Mouse (Mus musculus): ENCODE results near the gene Nav1. TPM values are rescaled to one million over a fixed set of nuclear protein-coding genes. Genes with fewer than 3 reads are reported as not detected.

Nav1 gene
- 7.2 to 18.3 TPM (median 8.5 TPM) in 3 replicates for total RNA-seq (2017)

DNA sequence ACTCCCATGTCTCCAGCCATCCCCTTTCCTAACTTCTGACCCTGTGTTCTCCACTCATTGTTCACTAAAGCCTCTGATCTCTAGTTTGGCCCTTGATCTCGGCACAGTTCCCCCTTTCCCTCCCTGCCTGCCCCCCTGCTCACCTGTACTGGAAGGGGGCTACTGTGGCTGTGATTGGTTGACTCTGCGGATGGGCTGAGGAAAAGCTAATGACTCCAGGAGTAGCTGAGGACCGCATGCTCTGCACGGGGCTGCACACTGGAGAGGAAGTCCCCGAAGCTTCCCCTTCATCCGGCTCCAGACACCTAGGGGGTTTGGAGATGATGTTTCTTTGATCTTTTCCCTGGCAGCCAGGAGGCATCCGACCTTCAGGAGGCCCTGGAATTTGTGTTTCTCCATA lies at the start of gene Nav1:
Gene Nav1 (minus strand): TSS at position 277 of the 400 bp plus-strand sequence.
- no peak for ATAC-seq (replicated peaks; ENCODE audit: insufficient number of reproducible peaks, low FRiP score, low TSS enrichment, poor library complexity, severe bottlenecking)

DNA sequence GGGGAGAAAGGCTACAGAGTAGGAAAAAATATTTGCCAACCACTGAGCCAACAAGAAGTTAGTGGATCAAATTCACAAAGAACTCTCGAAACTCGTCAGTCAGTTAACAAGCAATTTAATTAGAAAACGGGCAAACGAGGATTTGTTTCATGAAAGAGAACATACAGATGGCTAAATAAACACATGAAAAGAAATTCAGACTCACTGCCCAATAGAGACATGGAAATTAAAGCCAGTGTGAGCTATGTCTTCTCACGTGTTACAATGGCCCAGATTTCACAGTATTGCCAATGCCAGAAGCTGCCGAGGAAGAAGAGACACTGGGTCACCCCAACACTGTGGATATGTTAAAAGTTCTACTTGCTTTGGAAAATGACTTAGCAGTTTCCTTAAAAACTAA lies 46.8 kb upstream of the Nav1 start:
- ATAC-seq (replicated peaks; ENCODE audit: insufficient number of reproducible peaks, low FRiP score, low TSS enrichment, poor library complexity, severe bottlenecking), result no peak

DNA sequence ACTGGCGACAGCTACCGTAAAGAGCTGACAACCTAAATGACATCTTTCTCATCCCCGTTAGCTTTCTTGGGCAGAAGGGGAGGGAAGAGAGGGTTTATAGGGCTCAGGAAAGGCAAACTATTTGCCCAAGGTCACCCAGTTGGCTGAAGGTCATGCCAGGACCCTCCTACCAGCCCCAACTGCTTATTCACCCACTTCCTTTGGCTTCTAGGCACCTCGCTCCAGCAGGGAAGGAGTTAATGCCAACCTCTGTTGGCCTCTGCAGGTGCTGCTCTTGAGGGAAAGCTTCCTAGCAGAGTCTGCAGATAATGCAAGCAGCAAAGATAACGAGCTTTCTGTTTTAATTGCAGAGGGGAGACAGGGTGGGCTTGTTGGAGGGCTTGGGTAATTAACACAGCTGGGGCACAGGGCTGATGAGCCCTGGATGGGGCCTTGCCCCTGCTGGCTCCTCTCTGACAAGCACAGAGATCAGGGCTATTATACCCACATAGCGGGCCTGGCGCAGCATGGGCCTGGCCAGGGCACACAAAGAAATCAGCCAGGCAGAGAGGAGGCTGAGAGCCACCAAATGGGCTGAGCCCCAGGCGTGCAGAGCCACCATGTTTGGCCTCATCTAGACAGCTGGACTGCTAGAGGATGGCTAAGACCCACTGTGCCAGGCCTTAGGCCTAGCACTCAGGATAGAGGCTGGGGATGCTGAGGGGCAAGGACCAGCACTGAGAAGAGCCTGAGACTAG lies 38.5 kb upstream of the Nav1 start:
- no peak for ATAC-seq (replicated peaks; ENCODE audit: insufficient number of reproducible peaks, low FRiP score, low TSS enrichment, poor library complexity, severe bottlenecking)

DNA sequence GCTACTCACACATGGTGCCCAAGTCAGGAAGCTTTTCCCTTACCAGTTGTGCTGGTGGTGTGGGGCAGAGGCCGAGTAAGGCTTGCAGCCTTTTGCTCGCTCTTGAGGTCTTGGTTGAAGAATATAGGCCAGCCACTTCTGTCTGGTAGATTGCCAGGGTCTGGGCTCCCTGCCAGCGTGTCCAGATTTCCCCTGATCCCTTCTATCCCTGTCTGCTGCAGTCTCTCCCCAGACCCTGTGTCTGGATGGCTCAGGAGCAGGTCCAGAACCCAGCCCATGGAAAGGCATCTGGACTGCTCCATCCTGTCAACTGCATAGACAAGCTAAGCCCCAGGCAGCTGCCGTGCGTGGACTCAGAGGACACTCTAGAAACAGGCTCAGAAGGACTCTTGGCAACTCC lies 37.0 kb upstream of the Nav1 start:
- ATAC-seq (replicated peaks; ENCODE audit: insufficient number of reproducible peaks, low FRiP score, low TSS enrichment, poor library complexity, severe bottlenecking), result no peak

DNA sequence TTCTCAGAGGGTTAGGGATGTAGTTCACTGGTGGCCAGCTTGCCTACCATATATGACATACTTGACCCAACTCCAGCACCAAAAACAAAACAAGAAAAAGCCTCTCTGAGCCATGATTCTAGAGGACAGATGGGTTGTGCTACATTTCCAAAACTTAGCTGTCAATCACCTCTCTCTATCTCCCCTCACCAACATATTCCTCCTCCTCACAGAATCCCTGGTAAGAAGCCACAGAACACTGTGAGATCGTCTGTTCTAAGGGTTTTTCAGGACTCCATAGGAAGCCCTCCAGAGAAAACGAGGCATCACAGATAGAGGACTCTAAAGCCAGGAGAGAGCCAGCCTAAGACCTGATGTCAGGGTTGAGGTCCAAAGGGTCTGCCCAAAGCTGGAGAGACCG lies 36.6 kb upstream of the Nav1 start:
- no peak for ATAC-seq (replicated peaks; ENCODE audit: insufficient number of reproducible peaks, low FRiP score, low TSS enrichment, poor library complexity, severe bottlenecking)

DNA sequence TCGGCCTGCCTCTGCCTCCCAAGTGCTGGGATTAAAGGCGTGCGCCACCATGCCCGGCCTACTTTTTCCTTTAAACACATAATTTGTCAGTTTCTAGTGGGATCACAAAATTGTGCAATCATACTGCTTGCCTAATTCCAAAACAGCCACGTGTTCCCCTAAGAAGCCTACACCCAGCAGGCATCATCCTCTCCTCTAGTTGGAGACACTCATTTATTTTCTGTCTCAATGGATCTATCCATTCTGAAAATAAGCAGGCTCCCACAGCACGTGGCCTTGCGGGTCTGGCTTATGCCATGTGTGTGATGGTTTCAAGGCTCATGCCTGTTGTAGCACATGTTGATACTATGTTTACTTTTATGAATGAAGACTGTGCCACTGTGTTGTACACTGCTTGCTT lies 32.8 kb upstream of the Nav1 start:
- no peak for ATAC-seq (replicated peaks; ENCODE audit: insufficient number of reproducible peaks, low FRiP score, low TSS enrichment, poor library complexity, severe bottlenecking)

DNA sequence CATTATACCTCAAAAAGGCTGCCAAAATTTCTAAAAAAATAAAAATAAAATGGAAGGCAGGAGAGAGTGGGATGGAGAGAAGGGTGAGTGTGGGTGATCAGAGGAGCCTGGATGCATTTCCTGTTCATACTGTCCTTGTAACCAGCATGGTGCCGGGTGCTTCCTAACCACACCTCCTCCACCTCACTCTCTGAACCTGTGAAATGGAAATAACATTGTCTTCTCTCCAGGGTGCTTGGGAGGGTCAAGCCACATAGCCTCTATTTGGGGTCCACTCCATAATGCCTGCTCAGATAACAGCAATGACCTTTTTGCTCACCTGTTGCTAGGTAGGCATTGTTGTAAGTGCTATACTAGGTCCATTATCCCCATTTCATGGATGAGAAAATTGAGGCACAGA lies 32.0 kb upstream of the Nav1 start:
- ATAC-seq (replicated peaks; ENCODE audit: insufficient number of reproducible peaks, low FRiP score, low TSS enrichment, poor library complexity, severe bottlenecking), result no peak

DNA sequence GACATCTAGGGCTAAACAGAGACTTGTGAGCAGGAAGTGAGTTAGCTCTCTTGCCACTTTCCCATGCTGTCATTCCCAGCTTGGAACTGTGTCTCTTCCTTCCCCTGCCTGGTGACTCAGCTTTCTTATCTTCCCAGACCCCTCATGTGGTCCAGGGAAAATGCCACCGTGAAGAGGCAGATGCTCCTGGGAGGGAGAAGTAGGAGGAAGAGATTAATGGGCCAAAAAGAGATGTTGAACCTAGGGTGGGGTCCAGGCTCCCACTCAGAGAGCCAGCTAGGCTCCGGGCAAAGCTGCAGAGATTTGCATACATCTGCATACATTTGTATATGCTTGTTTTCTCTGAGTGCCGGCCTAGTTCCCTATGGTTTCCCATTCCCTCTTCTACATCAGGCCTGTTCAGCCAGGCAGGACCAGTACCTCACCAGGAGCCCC lies 30.5 kb upstream of the Nav1 start:
- ATAC-seq (replicated peaks; ENCODE audit: insufficient number of reproducible peaks, low FRiP score, low TSS enrichment, poor library complexity, severe bottlenecking), result no peak

DNA sequence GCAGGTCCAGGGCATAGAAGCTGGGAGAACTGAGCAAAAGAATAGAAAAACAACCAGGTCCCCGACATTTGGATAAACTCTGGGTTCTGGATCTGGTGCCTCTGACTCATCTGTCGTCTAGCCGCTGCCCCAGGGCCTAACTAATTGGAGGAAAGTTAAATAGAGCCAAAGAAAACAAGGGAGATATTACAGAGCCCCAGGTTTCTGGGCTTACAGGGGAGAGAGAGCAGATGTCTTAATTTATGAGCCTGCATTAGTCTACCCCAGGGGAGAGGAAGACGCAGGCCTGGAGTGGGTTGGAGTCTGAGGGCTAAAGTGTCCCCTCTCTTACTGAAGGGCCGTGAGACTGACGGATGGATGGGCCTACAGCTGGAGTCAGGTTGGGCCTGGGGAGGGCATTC lies 29.0 kb upstream of the Nav1 start:
- ATAC-seq (replicated peaks; ENCODE audit: insufficient number of reproducible peaks, low FRiP score, low TSS enrichment, poor library complexity, severe bottlenecking), result no peak

DNA sequence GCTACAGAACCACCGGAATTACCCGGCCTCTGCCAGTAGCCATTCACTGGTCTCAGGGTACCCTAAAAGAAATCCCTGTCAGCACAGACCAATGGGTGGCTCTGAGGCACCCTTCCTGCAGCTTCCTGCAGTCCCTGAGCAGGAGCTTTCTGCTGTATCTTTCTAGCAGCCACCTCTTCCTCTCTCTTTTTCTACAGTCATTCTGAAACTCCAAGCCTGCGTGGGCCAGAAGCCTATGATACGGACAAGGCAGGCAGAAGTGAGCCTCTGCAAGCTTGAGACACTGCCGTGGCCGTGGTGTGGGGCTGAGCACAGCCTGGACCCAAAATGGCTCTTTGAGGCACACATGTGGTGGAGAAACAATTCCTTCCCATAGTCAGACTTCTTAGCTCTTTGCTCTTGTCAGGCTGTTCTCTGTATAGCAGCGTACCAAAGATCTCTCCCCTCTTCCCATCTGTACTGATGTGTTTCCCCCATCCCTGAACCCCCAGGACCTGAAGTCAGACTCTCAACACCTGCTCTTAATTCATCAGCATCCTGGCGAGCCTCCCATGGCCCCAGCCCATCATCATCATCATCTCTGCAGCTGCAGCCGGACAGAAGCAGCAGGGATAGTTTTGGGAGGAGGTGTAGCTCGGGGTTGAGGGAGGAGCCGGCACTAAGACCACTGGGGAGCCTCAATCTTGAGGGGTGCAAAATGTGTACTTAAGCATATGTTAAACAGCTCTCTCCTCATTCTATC lies 28.4 kb upstream of the Nav1 start:
- no peak for ATAC-seq (replicated peaks; ENCODE audit: insufficient number of reproducible peaks, low FRiP score, low TSS enrichment, poor library complexity, severe bottlenecking)

DNA sequence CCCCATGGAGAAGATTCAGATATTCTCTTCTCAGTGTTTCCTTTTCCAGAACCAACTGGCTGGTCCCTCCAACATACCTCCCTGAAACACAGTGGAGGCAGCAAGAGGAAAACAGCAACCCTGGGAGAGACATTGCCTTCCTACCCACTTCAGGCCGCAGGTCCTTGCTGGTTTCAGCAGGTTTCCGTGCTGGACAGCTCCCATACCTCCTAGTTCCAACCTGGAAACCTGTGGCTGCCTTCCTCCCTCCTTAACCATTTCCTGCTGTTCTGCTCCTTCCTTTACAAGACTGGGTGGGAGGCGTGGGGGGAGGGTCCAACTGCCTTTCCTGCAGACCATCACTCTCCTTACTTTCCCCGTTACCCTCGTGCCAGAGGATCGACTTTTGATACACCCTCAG lies 27.7 kb upstream of the Nav1 start:
- no peak for ATAC-seq (replicated peaks; ENCODE audit: insufficient number of reproducible peaks, low FRiP score, low TSS enrichment, poor library complexity, severe bottlenecking)

DNA sequence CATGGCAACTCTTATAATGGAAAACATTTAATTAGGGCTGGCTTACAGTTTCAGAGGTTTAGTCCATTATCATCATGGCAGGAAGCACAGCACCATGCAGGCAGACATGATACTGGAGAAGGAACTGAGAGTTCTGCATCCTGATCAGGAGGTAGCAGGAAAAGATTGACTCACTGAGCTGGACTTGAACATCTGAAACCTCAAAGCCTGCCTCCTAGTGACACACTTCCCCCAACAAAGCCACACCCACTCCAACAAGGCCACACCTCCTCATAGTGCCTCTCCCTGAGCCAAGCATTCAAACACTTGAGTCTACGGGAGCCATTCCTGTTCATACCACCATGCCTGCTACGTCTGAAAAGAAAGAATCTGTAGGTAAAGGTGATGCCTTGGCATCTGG lies 26.8 kb upstream of the Nav1 start:
- ATAC-seq (replicated peaks; ENCODE audit: insufficient number of reproducible peaks, low FRiP score, low TSS enrichment, poor library complexity, severe bottlenecking), result no peak

DNA sequence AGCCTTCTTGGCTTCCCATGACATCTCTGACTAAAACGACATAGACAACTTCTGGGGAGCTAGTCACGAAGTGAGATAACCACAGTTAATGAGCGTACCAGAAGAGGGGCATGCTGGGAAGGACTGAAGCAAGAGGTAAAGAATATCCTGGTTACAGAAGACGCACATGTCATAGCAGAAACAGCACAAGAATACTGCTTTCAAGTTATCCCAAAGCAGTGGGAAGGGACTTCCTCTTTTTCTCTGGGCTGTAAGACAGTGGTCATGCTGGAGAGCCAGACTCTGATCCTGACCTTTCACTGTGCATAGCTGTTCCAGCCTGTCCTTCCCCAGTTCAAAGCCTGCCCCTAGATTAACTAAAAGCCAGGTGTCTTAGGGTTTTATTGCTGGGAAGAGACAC lies 26.4 kb upstream of the Nav1 start:
- 0 out of 2 replicates have a peak, but pooled peaks have one; percentile 10 for ATAC-seq (replicated peaks; ENCODE audit: insufficient number of reproducible peaks, low FRiP score, low TSS enrichment, poor library complexity, severe bottlenecking)

DNA sequence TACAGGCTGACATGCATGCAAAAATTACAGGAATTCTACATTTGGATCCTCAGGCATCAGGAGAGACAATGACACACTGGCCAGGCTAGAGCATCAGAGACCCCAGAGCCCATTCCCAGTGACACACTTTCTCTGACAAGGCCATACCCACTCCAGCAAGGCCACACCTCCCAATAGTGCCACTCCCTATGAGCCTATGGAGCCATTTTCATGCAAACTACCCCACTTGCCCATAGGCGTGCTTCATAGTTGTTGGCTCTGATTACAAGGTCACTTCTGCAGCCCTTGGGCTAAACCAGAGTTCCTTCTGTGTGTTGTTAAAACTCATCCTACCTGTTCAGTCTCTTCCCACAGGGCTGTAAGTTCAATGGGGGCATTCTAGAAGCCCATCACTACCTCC lies 25.1 kb upstream of the Nav1 start:
- no peak for ATAC-seq (replicated peaks; ENCODE audit: insufficient number of reproducible peaks, low FRiP score, low TSS enrichment, poor library complexity, severe bottlenecking)

DNA sequence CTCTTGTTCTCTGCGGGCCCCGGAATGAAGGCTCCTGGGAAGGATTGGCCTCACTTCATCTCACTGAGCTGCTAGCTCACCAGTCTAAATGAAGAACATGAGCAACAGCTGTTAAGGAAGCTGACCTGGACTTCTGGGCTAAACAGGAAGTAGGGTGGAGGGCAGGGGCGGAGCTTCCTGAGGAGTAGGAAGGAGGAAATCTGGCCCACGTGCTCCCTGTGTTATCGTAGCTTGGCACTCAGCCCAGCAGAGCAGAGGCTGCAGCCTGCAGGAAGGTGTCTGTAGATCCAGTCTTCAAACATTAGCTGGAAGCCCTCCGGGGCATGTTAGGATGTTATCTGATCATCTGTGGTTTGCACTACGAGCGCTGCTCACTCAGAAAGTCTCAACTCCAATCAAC lies 24.4 kb upstream of the Nav1 start:
- peak; percentile 94 for ATAC-seq (replicated peaks; ENCODE audit: insufficient number of reproducible peaks, low FRiP score, low TSS enrichment, poor library complexity, severe bottlenecking)

DNA sequence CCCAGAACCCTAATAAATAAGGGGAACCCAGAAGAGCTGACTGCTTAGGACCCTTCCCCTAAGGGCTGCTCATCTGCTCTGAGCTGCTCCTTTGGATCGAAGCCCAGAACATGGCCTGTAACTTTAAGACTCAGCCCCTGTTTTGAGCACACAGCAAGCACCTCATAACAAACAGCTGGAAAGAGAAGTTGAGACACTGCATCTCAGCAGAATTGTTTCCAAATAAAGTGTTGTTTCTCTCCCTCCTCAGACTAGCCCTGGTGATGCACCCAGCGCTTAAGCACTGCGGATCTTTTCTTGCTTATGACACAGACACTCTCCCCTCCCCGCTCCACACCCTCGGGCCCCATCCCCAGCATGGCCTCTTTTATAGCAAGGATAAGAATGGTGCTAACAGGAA lies 22.8 kb upstream of the Nav1 start:
- no peak for ATAC-seq (replicated peaks; ENCODE audit: insufficient number of reproducible peaks, low FRiP score, low TSS enrichment, poor library complexity, severe bottlenecking)

DNA sequence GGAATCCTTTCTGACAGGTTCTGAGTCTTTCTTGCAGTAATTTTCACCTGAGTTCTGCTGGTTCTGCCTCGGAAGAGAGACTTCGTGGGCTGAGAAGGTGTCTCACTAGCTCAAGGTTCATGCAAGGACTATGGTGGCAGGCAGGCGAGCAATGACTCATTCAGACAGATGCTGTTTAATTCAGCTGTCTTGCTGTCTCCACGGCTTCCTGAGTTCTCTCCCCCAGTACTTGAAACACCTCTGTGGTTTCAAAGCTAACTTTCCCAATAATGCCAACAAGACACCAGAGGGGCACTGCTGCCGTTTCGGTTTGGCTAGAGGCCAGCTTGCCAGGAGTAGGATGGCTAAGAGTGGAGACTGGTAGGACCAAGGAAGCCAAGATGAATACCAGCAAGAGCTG lies 19.1 kb upstream of the Nav1 start:
- no peak for ATAC-seq (replicated peaks; ENCODE audit: insufficient number of reproducible peaks, low FRiP score, low TSS enrichment, poor library complexity, severe bottlenecking)

DNA sequence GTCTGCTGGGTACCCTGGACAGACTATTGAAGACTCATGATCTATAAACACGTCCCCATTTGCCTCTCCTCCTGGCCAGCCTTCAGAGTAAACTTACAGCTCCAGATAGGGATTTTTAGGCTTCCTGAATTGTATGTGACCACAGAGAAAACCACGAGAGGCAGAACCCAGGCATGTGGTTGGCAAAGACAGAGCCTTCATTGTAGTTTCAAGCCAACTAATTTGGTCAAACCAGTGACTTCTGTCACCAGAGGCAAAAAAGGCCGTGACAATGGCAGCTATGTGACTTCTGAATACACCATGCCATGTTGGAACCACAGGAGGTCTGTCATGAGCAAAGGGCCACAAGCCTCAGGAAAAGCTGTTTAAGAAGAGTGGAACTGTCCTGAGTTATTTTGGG lies 18.6 kb upstream of the Nav1 start:
- no peak for ATAC-seq (replicated peaks; ENCODE audit: insufficient number of reproducible peaks, low FRiP score, low TSS enrichment, poor library complexity, severe bottlenecking)

DNA sequence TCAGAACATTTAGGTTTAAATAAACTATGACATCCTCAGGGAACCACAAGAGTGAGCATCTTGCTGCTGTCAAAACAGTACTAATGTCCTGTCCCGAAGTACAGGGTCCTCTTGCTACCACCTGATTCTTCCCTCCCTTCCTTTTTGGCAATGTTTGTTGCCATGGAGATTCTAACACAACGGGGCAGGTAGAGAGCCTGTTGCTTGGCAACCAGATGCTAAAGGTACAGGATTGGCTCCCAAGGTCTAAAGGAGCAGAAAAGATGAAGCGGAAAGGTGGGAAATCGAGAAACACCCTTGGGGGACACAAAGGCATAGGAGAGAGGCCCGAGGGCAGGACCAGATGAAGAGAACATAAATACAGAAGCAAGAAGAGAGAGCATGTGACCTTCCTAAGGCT lies 17.6 kb upstream of the Nav1 start:
- no peak for ATAC-seq (replicated peaks; ENCODE audit: insufficient number of reproducible peaks, low FRiP score, low TSS enrichment, poor library complexity, severe bottlenecking)

DNA sequence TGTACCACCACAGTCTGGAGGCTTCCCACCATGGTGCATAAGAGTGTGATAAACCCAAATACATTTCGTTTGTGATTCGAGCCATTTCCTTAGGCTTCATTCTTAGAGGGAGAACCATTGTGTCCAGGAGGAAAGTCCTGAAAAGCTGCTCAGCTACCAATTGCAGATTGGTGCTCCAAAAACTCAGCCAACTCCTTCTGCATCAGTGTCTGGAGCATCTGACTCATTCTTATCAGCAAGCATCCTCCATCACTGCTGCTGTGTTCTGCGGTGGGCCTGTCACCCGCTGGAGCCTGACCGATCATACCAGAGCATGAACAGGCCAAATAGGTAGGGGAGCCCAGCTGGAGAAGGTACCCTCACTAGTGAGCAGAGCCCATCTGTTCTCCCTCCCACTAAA lies 16.0 kb upstream of the Nav1 start:
- ATAC-seq (replicated peaks; ENCODE audit: insufficient number of reproducible peaks, low FRiP score, low TSS enrichment, poor library complexity, severe bottlenecking), result no peak

Data from monocyte, adult 5-6 weeks (primary cell).